Mouse (Mus musculus): ENCODE data around the gene Mad1l1. TPM values are rescaled to one million over a fixed set of nuclear protein-coding genes. Genes with fewer than 3 reads are reported as not detected.

Mad1l1 gene
- polyA plus RNA-seq, 1 experiment from 2014 or later = 39.1 TPM

DNA sequence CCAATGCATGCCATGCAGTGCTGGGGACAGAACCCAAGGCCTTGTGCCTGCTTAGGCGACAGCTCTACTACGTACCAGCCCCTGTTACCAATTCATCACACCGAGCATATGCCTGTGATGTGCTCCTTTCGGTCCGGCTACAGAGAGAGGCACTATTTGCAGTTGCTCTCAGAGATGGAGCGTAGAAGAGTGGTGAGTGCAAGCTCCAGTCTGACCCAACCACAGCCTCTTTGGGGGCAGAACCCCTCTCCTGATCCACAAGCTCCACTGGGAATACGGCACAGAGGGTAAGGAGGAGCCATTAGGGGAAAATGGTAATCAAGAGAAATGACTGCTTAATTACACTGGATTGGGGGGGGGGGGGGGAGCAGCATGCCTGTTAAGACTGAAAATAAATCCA, 193.4 kb downstream of the Mad1l1 start:
- WGBS = 92% methylated on average over 7 of the region's 7 CpGs
- no peak overlapping the region for H3K4me2 ChIP-seq (replicated peaks; ENCODE audit: low read depth, low read length)
- no peak overlapping the region for H3K27ac ChIP-seq (ENCODE audit: low read length)
- H3K4me1 ChIP-seq (ENCODE audit: control insufficient read depth, insufficient read depth, low read length) = no peaks in the 10 kb centered on the region
- no peaks in the 10 kb centered on the region for H3K27me3 ChIP-seq (ENCODE audit: control insufficient read depth, insufficient read depth, low read length)
- no peak overlapping the region for H3K9ac ChIP-seq (replicated peaks; ENCODE audit: low read depth, low read length)
- no peaks in the 10 kb centered on the region for H3K36me3 ChIP-seq (ENCODE audit: control insufficient read depth, insufficient read depth, low read length)
- no peaks in the 10 kb centered on the region for H3K9me3 ChIP-seq (ENCODE audit: control insufficient read depth, low read depth, low read length)
- no peak overlapping the region for H3K4me3 ChIP-seq (ENCODE audit: low read depth, low read length)
- no peak for ATAC-seq (ENCODE audit: insufficient number of reproducible peaks, insufficient read depth, low FRiP score, low read depth)

DNA sequence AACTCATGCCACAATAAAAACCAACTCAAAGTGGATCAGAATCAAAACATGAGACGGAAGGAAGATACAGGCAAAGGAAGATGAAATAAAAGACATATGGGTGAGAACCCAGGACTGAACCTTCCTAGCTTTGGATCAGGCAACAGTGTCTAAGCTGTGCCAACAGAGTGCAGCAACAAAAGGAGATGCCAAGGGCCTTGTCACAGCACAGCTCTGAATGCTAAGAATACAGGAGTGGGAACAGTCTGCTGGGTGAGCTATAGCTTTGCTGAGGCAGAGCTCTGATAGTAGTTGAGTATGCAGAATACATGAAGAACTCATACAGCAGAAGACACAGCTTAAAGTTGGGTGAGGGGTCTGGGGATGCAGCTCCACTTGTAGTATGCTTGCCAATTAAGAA, 196.7 kb downstream of the Mad1l1 start:
- WGBS = 86% methylated on average over 1 of the region's 1 CpGs
- Histone ChIP-seq H3K4me1 (ENCODE audit: control insufficient read depth, insufficient read depth, low read length) (no peaks in the 10 kb centered on the region), H3K27ac (ENCODE audit: low read length) (peak overlapping the region; percentile 48; the same call in 1 of the 2 replicates), H3K9me3 (ENCODE audit: control insufficient read depth, low read depth, low read length) (no peaks in the 10 kb centered on the region), H3K36me3 (ENCODE audit: control insufficient read depth, insufficient read depth, low read length) (no peaks in the 10 kb centered on the region), H3K9ac (replicated peaks; ENCODE audit: low read depth, low read length) (no peak overlapping the region), H3K4me2 (replicated peaks; ENCODE audit: low read depth, low read length) (no peak overlapping the region), H3K4me3 (ENCODE audit: low read depth, low read length) (no peak overlapping the region), H3K27me3 (ENCODE audit: control insufficient read depth, insufficient read depth, low read length) (no peaks in the 10 kb centered on the region)
- no peak for ATAC-seq (ENCODE audit: insufficient number of reproducible peaks, insufficient read depth, low FRiP score, low read depth)

DNA sequence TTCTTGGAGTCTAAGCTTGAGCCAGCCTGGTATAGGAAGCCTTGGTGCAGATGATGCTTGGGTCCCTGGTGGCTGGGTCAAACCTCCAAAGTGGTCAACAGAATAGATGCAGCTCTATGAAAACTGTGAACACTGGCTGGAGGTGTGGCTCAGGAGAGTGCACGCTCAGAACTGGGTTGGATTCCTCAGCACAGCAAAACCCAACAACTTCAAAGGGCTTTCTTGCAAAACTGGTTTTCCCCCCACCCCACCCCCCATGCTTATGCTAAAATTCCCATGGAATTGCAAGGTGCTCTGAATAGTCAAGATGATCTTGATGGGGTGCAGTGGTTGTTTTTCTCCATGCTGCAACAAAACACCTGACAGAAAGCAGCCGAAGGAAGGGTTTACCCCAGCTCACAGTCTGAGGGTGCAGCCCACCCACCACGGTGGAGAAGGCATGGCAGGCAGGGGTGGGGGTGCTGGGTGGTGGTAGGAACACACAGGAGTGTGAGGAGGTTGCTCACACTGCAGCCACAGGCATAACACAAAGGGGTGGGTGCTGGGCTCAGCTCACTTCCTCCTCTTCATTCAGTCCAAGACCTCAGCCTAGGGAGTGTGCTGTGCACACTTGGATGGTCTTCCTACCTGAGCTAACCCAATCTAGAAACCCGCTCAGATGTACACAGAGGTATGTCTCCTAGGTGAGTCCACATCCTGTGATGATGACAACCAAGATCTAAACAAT, 197.5 kb downstream of the Mad1l1 start:
- ATAC-seq (ENCODE audit: insufficient number of reproducible peaks, insufficient read depth, low FRiP score, low read depth) = peak; percentile 47; the same call in 1 of the 2 replicates

DNA sequence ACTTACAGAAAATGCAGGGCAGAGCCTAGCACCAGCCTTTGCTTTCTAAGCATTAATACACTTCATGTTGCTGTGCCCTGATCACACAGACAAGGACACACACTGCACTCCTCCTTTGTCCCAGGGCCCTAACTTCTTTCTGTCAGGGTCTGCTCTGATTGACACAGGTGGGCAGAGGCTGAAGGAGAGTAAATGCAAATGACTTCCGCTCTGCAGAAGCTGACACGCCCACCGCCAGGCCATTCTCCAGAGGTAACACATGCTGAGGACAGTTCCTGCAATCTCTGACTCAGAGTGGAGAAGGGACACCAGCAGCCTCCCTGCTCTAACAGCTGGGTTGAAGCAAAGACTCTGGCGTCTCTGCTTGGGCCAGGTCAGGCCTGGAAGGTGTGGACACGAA, 198.2 kb downstream of the Mad1l1 start:
- no peaks in the 10 kb centered on the region for H3K36me3 ChIP-seq (ENCODE audit: control insufficient read depth, insufficient read depth, low read length)
- H3K9ac ChIP-seq (replicated peaks; ENCODE audit: low read depth, low read length) = no peak overlapping the region
- no peaks in the 10 kb centered on the region for H3K9me3 ChIP-seq (ENCODE audit: control insufficient read depth, low read depth, low read length)
- ATAC-seq (ENCODE audit: insufficient number of reproducible peaks, insufficient read depth, low FRiP score, low read depth) = no peak
- no peak overlapping the region for H3K4me2 ChIP-seq (replicated peaks; ENCODE audit: low read depth, low read length)
- no peak overlapping the region for H3K4me3 ChIP-seq (ENCODE audit: low read depth, low read length)
- peak overlapping the region; percentile 48; the same call in 1 of the 2 replicates for H3K27ac ChIP-seq (ENCODE audit: low read length)
- 30% methylated on average over 5 of the region's 5 CpGs for whole genome bisulfite sequencing
- no peaks in the 10 kb centered on the region for H3K4me1 ChIP-seq (ENCODE audit: control insufficient read depth, insufficient read depth, low read length)
- H3K27me3 ChIP-seq (ENCODE audit: control insufficient read depth, insufficient read depth, low read length) = no peaks in the 10 kb centered on the region

More for the DNA sequence above, 197.5 kb downstream of the Mad1l1 start:
- Histone ChIP-seq H3K27ac (ENCODE audit: low read length) (peak overlapping the region; percentile 48; the same call in 1 of the 2 replicates), H3K27me3 (ENCODE audit: control insufficient read depth, insufficient read depth, low read length) (no peaks in the 10 kb centered on the region), H3K9ac (replicated peaks; ENCODE audit: low read depth, low read length) (no peak overlapping the region), H3K4me1 (ENCODE audit: control insufficient read depth, insufficient read depth, low read length) (no peaks in the 10 kb centered on the region), H3K4me2 (replicated peaks; ENCODE audit: low read depth, low read length) (no peak overlapping the region), H3K4me3 (ENCODE audit: low read depth, low read length) (no peak overlapping the region), H3K36me3 (ENCODE audit: control insufficient read depth, insufficient read depth, low read length) (no peaks in the 10 kb centered on the region), H3K9me3 (ENCODE audit: control insufficient read depth, low read depth, low read length) (no peaks in the 10 kb centered on the region)
- 51% methylated on average over 4 of the region's 4 CpGs for WGBS

DNA sequence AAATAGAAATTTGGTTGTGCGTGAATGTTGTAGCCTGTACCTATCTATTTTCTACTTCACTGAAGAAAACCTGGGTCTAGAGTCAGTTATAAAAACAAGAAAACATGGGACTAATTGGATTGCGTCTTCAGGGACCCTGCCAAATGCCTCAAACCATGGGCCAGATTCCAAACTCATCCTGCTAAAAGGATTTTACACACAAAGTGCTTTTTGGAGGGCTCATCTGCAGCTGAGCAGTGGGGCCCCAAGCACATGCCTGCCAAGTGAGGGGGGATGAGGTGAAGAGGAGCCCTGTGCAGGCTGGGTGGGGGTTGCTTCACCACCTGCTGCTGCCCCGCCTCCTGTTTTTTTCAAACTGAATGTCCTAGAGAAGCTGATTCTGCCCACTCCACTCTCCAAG, 199.4 kb downstream of the Mad1l1 start:
- no peaks in the 10 kb centered on the region for H3K4me1 ChIP-seq (ENCODE audit: control insufficient read depth, insufficient read depth, low read length)
- no peaks in the 10 kb centered on the region for H3K36me3 ChIP-seq (ENCODE audit: control insufficient read depth, insufficient read depth, low read length)
- H3K27ac ChIP-seq (ENCODE audit: low read length) = no peak overlapping the region
- H3K9ac ChIP-seq (replicated peaks; ENCODE audit: low read depth, low read length) = no peak overlapping the region
- no peak overlapping the region for H3K4me2 ChIP-seq (replicated peaks; ENCODE audit: low read depth, low read length)
- no peaks in the 10 kb centered on the region for H3K9me3 ChIP-seq (ENCODE audit: control insufficient read depth, low read depth, low read length)
- H3K4me3 ChIP-seq (ENCODE audit: low read depth, low read length) = no peak overlapping the region
- H3K27me3 ChIP-seq (ENCODE audit: control insufficient read depth, insufficient read depth, low read length) = no peaks in the 10 kb centered on the region
- 82% methylated on average over 3 of the region's 3 CpGs for WGBS
- ATAC-seq (ENCODE audit: insufficient number of reproducible peaks, insufficient read depth, low FRiP score, low read depth) = no peak

DNA sequence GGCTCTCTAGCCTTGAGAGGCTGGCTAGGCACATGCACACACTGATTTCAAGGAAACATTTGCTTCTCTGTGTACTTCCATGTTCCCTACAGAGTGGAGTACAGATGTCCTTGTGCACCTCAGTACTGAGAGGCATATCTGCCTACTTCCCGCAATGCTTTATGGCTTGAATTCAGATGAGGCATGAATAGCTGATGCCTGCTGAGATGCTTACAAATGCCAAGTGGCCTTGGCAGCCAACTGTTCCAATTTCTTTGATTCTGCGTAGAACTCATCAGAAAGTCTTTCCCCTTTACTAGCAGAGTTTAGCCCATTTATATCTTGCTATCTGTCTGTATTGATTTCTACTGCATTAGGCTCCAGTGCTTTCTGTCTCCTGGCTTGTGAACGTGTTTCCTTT, 202.4 kb downstream of the Mad1l1 start:
- Histone ChIP-seq H3K4me3 (ENCODE audit: low read depth, low read length) (no peak overlapping the region), H3K36me3 (ENCODE audit: control insufficient read depth, insufficient read depth, low read length) (no peaks in the 10 kb centered on the region), H3K9me3 (ENCODE audit: control insufficient read depth, low read depth, low read length) (no peaks in the 10 kb centered on the region), H3K27ac (ENCODE audit: low read length) (no peak overlapping the region), H3K4me1 (ENCODE audit: control insufficient read depth, insufficient read depth, low read length) (0 out of 2 replicates have a peak, but pooled peaks cover 3% of the 10 kb centered on the region), H3K4me2 (replicated peaks; ENCODE audit: low read depth, low read length) (no peak overlapping the region), H3K27me3 (ENCODE audit: control insufficient read depth, insufficient read depth, low read length) (no peaks in the 10 kb centered on the region), H3K9ac (replicated peaks; ENCODE audit: low read depth, low read length) (no peak overlapping the region)
- no peak for ATAC-seq (ENCODE audit: insufficient number of reproducible peaks, insufficient read depth, low FRiP score, low read depth)
- 91% methylated on average over 3 of the region's 3 CpGs for WGBS

DNA sequence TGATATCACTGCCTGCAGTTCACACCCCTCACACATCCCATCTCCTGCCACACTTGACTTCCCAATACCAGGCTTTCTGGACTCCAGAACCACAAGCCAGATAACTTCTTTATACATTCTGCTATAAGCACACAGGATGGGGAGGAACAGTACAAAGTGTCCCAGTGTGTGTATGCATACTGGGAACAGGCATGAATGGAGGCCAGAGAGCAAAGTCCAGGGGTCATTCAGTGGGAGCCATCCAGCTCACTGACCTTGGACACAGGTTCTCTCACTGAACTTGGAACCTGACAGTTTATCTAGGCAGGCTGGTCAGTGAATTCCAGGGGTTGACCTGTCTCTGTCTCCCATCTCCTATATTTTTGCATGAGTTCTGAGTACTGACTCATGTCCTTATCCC, 203.4 kb downstream of the Mad1l1 start:
- ATAC-seq (ENCODE audit: insufficient number of reproducible peaks, insufficient read depth, low FRiP score, low read depth) = no peak

DNA sequence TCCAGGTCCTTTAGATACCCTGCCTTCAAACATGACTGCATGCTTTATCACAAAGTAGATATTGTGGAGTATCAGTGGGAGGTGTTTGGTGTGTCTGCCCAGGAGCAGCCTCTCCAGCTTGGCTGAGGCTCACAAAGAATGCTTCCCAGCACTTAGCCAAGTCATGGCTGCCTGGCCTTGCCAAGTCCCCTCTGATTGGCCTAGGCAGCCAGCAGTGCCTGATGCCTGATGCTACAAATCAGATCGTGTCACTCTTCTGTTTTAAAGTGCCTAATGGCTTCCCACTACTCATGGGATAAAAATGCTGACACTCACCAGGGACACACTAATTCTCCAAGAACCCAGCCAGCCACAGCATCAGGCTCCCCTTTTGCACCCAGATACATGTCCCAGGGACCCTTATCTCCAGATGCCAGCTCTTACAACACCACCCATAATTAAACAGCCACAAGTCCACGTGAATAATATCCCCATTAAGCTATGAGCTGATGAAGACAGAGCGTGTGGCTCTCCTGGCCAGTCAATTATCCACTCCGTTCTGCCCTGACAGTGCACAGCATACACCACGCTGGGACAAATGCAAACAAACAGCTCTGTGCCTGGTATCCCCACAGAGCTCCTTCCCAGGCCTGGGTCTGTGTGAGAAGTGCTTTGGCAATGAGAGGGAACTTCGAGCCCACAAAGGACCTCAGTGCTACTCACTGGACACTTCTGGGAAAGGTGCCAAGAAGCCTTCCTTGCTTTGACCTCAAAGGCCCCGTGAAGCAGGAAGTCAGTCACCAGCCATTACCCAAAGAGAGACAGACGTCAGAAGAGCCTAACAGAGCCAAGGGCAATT, 205.7 kb downstream of the Mad1l1 start:
- no peak overlapping the region for H3K4me2 ChIP-seq (replicated peaks; ENCODE audit: low read depth, low read length)
- H3K4me3 ChIP-seq (ENCODE audit: low read depth, low read length) = no peak overlapping the region
- H3K27me3 ChIP-seq (ENCODE audit: control insufficient read depth, insufficient read depth, low read length) = no peaks in the 10 kb centered on the region
- peak overlapping the region; percentile 34; the same call in 1 of the 2 replicates for H3K27ac ChIP-seq (ENCODE audit: low read length)
- WGBS = 37% methylated on average over 8 of the region's 8 CpGs
- H3K36me3 ChIP-seq (ENCODE audit: control insufficient read depth, insufficient read depth, low read length) = no peaks in the 10 kb centered on the region
- 0 out of 2 replicates have a peak, but pooled peaks cover 3% of the 10 kb centered on the region for H3K4me1 ChIP-seq (ENCODE audit: control insufficient read depth, insufficient read depth, low read length)
- no peaks in the 10 kb centered on the region for H3K9me3 ChIP-seq (ENCODE audit: control insufficient read depth, low read depth, low read length)
- ATAC-seq (ENCODE audit: insufficient number of reproducible peaks, insufficient read depth, low FRiP score, low read depth) = peak; percentile 53; the same call in 1 of the 2 replicates
- no peak overlapping the region for H3K9ac ChIP-seq (replicated peaks; ENCODE audit: low read depth, low read length)

More for the DNA sequence above, 203.4 kb downstream of the Mad1l1 start:
- no peak overlapping the region for H3K27ac ChIP-seq (ENCODE audit: low read length)
- H3K9me3 ChIP-seq (ENCODE audit: control insufficient read depth, low read depth, low read length) = no peaks in the 10 kb centered on the region
- H3K36me3 ChIP-seq (ENCODE audit: control insufficient read depth, insufficient read depth, low read length) = no peaks in the 10 kb centered on the region
- no peak overlapping the region for H3K4me3 ChIP-seq (ENCODE audit: low read depth, low read length)
- H3K27me3 ChIP-seq (ENCODE audit: control insufficient read depth, insufficient read depth, low read length) = no peaks in the 10 kb centered on the region
- H3K4me2 ChIP-seq (replicated peaks; ENCODE audit: low read depth, low read length) = no peak overlapping the region
- 0 out of 2 replicates have a peak, but pooled peaks cover 3% of the 10 kb centered on the region for H3K4me1 ChIP-seq (ENCODE audit: control insufficient read depth, insufficient read depth, low read length)
- H3K9ac ChIP-seq (replicated peaks; ENCODE audit: low read depth, low read length) = no peak overlapping the region

All from stomach, embryonic 14.5 days (tissue).